Mouse (Mus musculus) intestine, embryonic 16.5 days (tissue): Measurements from ENCODE around the gene Dnhd1. TPM values are rescaled to one million over a fixed set of nuclear protein-coding genes. Genes with fewer than 3 reads are reported as not detected.

Source experiments
- ATAC-seq: fragments of 200-750 bp; cut with Nextera tagmentation; 2 replicates; pipeline ENCODE4 v1.8.0; 2017; ENCODE audit warnings: moderate TSS enrichment, moderate library complexity
- H3K27ac ChIP-seq: fragments of 300-500 bp; sonication (generic); 2 replicates; pipeline ENCODE4 v1.5.1; 2014; ENCODE audit warnings: mild to moderate bottlenecking, low read length
- H3K27me3 ChIP-seq: fragments of 300-500 bp; sonication (generic); replicated peaks from 2 replicates; pipeline ENCODE4 v1.6.1; 2014; ENCODE audit warnings: low read length, control low read depth, mixed read lengths; ENCODE audit not compliant: control insufficient read depth, insufficient read depth
- H3K36me3 ChIP-seq: fragments of 300-500 bp; sonication (generic); 2 replicates; pipeline ENCODE4 v1.6.1; 2014; ENCODE audit warnings: low read length, control low read depth; ENCODE audit not compliant: control insufficient read depth, insufficient read depth
- H3K4me1 ChIP-seq: fragments of 300-500 bp; sonication (generic); 2 replicates; pipeline ENCODE4 v1.6.1; 2014; ENCODE audit warnings: low read length, control low read depth, mixed read lengths; ENCODE audit not compliant: control insufficient read depth, insufficient read depth
- H3K4me2 ChIP-seq: fragments of 300-500 bp; sonication (generic); 2 replicates; pipeline ENCODE4 v1.6.1; 2014; ENCODE audit warnings: low read depth, low read length, control low read depth
- H3K4me3 ChIP-seq: fragments of 300-500 bp; sonication (generic); 2 replicates; pipeline ENCODE4 v1.5.1; 2014; ENCODE audit warnings: mild to moderate bottlenecking, low read length
- H3K9ac ChIP-seq: fragments of 300-500 bp; sonication (generic); 2 replicates; pipeline ENCODE4 v1.6.1; 2014; ENCODE audit warnings: low read depth, low read length
- H3K9me3 ChIP-seq: fragments of 300-500 bp; sonication (generic); 2 replicates; pipeline ENCODE4 v1.6.1; 2016; ENCODE audit warnings: low read length, control low read depth; ENCODE audit not compliant: control insufficient read depth
- WGBS: fragments of 180-500 bp; shearing (Covaris S2); extraction: QIAGEN DNeasy Blood & Tissue Kit; methylation state at CpG from one replicate; pipeline ENCODE4 v1.1.7; 2014; 5-methylcytosine and 5-hydroxymethylcytosine counted together
- polyA plus RNA-seq: library from polyadenylated mRNA; unstranded; fragments of >200 nt; fragmentation: Nextera tagmentation; extraction: Ambion mirVana; gene quantifications from 2 replicates; pipeline ENCODE4 v1.2.1, GENCODE M21; 2015

Dnhd1 gene
- 0.59 and 1.1 TPM in 2 replicates for polyA plus RNA-seq

DNA sequence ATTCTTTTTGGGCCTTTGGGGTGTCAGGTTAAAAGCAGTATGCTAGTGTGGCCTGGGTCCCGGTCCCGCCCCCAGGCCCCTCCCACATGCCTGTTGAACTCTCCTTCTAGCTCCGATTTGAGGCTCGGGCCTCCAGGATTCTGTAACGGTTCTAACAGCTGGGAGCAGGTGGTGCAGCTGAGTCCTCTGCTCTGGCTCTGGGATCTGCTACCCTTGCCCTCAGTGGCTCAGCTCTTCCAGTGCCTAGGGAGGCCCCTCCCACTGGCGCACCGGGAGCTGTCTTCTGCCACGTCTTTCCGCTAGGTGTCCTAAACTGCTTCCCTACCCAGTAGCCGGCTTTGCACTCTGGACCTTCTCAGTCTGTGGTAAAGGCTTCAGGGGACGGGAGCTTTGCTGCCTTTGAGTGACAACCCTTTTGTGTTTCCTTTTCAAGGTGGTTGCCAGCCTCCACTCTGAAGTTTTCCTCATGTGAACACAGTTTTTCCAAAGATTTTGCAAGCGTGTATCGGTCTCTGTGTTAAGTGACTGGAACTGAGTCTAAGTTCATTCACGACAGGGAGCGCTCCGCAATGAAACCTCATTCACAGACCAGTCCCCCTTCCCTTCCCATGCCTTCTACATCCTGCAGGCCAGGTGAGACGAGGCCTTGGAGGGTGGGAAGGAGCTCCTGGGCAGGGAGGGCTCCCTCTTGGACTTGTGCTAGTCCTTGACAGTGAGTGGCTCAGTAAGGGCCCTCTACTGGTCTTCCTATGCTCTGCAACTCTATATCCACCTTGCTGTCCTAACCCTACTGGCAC is at the start of gene Dnhd1:
Gene Dnhd1, plus strand, starts transcription at position 189 of the 797 bp plus-strand sequence.
- Histone ChIP-seq H3K9me3 (no peaks in the 10 kb centered on the region), H3K36me3 (no peaks in the 10 kb centered on the region), H3K27ac (peak within 1 kb of the TSS; percentile 53), H3K4me2 (peak within 1 kb of the TSS; percentile 90), H3K9ac (peak within 1 kb of the TSS; percentile 63), H3K4me3 (peak within 1 kb of the TSS; percentile 52), H3K4me1 (peaks cover 3% of the 10 kb centered on the region; the same call in 1 of the 2 replicates), H3K27me3 (no peaks in the 10 kb centered on the region)
- ATAC-seq: peak; percentile 100
- WGBS: 1% methylated on average over 17 of the region's 17 CpGs

DNA sequence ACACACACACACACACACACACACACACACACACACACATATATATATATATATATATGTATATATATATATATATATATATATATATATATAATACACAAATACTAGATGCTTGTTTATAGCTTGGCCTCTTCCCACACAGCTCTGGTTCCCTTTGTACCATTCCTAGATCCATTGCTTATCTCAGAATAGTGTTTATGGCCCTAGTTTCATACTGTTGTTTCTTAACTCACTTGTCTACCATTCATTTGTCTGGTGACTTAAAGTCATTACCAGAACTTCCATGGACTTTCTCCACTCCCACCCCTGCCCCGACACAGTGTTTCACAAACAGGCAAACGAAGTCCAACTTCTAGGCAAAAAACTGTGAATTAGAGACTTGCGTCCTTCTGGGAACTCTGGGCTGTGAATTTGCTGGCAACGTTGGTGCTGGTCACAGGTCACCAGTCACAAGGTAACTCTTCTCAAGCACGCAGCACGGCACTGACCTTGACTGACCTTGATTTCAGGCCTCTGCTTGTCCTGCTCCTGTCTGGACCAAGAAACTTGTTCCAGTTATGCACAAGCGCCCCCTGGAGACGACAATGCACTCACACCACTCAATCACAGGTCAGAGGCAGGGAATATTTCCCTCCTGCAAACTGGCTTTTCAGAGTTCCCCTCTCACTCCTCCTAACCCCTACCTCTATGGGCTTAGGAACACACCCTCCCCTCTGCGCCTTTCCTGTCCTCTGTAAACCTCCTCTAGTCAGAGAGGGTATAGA is 47.6 kb upstream of the Dnhd1 start:
- Histone ChIP-seq H3K4me1 (no peaks in the 10 kb centered on the region), H3K4me3 (no peak overlapping the region), H3K36me3 (no peaks in the 10 kb centered on the region), H3K9me3 (peaks cover 5% of the 10 kb centered on the region; the same call in 1 of the 2 replicates), H3K27ac (no peak overlapping the region), H3K4me2 (no peak overlapping the region), H3K9ac (no peak overlapping the region), H3K27me3 (no peaks in the 10 kb centered on the region)
- ATAC-seq: peak; percentile 76
- 35% methylated on average over 9 of the region's 9 CpGs for WGBS

DNA sequence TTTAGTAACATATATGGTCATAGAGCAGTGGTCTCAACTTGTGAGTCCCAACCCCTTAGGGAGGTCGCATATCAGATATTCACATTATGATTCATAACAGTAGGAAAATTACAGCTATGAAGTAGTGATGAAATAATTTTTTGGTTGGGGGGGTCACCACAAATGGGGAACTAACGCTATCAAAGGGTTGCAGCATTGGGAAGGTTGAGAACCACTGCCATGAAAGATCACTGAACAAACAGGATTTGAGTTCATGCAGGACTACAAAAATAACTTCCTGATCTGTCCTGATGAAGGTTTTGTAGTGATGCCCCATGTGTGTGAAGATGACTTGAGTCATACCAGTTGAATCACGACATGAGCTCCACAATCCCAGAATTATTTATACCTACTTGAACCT is 42.2 kb upstream of the Dnhd1 start:
- H3K9me3 ChIP-seq: peaks cover 5% of the 10 kb centered on the region; the same call in 1 of the 2 replicates
- WGBS: 82% methylated on average over 3 of the region's 3 CpGs
- no peak overlapping the region for H3K9ac ChIP-seq
- H3K4me1 ChIP-seq: no peaks in the 10 kb centered on the region
- H3K4me3 ChIP-seq: no peak overlapping the region
- no peak overlapping the region for H3K4me2 ChIP-seq
- no peak for ATAC-seq
- H3K27ac ChIP-seq: no peak overlapping the region
- H3K27me3 ChIP-seq: no peaks in the 10 kb centered on the region
- peaks cover 12% of the 10 kb centered on the region for H3K36me3 ChIP-seq

DNA sequence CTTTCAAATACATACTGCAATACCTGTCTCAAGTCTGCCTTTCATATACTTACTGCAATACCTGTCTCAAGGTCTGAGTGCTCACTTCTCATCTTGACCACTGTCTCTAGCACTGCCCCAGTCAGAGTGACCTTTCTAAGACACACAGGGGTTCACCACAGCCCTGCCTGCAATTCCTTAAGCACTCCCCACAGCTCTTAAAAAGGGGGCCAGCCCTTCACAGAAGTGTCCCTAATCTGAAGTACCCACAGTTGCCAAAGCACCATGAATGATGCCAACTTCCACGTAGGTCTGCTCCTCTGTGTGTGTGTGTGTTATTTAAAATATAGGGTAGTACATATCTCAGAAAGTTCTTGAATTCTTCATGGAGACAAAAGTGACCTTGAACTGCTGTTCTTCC is 38.9 kb upstream of the Dnhd1 start:
- no peak overlapping the region for H3K9ac ChIP-seq
- H3K9me3 ChIP-seq: no peaks in the 10 kb centered on the region
- 91% methylated on average over 1 of the region's 1 CpGs for WGBS
- peaks cover 12% of the 10 kb centered on the region for H3K36me3 ChIP-seq
- no peak overlapping the region for H3K4me2 ChIP-seq
- H3K4me1 ChIP-seq: no peaks in the 10 kb centered on the region
- no peak overlapping the region for H3K4me3 ChIP-seq
- no peaks in the 10 kb centered on the region for H3K27me3 ChIP-seq
- H3K27ac ChIP-seq: no peak overlapping the region
- ATAC-seq: no peak

DNA sequence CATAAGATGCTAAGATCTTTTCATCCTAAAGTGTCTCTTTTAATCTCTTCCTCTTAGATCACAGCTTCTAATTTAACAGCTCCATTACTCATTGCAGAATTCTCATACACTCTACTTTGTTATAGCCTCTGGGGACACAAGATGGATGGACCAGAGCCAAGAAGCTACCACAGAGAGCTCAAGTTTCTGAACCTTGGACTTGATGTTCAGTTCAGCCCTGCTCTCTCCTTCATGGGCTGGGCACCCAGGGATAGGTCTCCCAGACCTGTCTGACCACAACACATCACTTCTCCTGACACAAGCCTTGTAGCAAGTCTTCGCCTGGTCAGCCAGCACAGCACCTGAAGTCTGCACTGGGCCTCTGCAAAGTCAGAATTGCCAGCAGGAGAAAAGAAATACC is 36.2 kb upstream of the Dnhd1 start:
- WGBS: 86% methylated on average over 1 of the region's 1 CpGs
- H3K36me3 ChIP-seq: peaks cover 24% of the 10 kb centered on the region

DNA sequence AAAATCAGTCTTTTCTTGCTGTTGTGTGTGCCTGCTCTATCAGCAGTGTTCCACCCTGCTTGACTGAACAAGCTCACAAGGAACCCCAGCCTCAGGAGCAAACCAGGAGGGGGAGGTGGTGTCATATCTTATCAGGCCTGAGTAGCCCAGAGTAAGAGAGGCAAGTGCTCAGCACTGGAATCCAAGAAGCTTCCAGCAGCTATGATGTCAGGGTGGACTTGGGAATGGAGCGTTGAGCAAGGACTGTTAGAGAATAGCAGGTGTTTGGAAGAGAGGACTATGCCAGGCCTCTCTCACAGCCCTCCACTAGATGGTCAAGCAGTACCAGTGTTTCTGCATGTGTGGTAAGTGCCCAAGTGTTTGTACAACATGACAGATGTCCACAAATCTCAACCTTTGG is 34.9 kb upstream of the Dnhd1 start:
- ATAC-seq: 0 out of 2 replicates have a peak, but pooled peaks have one; percentile 42
- Histone ChIP-seq H3K4me3 (no peak overlapping the region), H3K27me3 (no peaks in the 10 kb centered on the region), H3K9me3 (no peaks in the 10 kb centered on the region), H3K27ac (no peak overlapping the region), H3K36me3 (peaks cover 20% of the 10 kb centered on the region), H3K4me1 (no peaks in the 10 kb centered on the region), H3K4me2 (no peak overlapping the region), H3K9ac (no peak overlapping the region)
- WGBS: 67% methylated on average over 1 of the region's 1 CpGs

More for the DNA sequence above, 36.2 kb upstream of the Dnhd1 start:
- Histone ChIP-seq H3K4me3 (no peak overlapping the region), H3K9me3 (no peaks in the 10 kb centered on the region), H3K4me2 (no peak overlapping the region), H3K9ac (no peak overlapping the region), H3K27me3 (no peaks in the 10 kb centered on the region), H3K27ac (no peak overlapping the region), H3K4me1 (no peaks in the 10 kb centered on the region)
- ATAC-seq: no peak

DNA sequence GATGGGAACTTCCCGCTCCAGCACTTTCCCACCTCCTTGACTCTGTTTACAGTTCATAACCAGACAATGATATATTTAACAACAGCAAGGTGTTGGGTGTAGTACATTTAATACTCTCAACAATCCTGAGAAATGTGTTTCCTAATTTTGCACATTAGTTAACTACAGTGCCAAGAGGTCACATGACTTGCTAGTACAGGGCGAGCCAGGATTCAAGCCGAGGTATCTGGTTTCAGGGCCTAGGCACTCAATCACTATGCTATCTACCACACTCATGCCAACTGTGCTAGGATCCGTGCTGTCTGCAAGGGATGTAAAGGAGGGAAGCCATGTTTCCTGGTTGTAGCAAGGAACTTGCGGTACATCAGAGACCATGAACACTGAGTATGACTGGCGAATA is 34.1 kb upstream of the Dnhd1 start:
- no peaks in the 10 kb centered on the region for H3K9me3 ChIP-seq
- H3K36me3 ChIP-seq: peaks cover 12% of the 10 kb centered on the region; the same call in 1 of the 2 replicates
- H3K9ac ChIP-seq: no peak overlapping the region
- no peaks in the 10 kb centered on the region for H3K27me3 ChIP-seq
- H3K4me3 ChIP-seq: no peak overlapping the region
- ATAC-seq: no peak
- H3K27ac ChIP-seq: no peak overlapping the region
- WGBS: 80% methylated on average over 6 of the region's 6 CpGs
- no peak overlapping the region for H3K4me2 ChIP-seq
- H3K4me1 ChIP-seq: no peaks in the 10 kb centered on the region

DNA sequence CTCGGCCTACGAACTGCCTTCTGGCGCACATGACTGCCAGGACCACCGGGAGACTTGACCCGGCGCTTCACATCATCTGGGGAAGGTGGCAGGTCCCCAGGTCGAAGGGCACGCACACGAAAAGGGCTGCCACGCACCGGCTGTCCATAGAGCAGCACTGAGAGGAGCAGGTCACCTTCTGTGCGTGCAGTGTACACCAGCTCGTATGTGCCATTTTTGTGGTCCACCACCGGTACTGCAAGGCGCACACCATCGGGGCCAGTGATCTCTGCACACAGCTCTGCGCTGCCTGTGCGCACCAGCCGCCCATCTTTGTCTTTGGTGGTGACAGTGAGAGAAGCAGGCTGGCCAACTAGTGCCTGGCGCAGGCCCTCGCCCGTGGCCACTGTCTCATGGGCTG is 32.8 kb upstream of the Dnhd1 start:
- no peak overlapping the region for H3K4me3 ChIP-seq
- H3K4me2 ChIP-seq: no peak overlapping the region
- H3K36me3 ChIP-seq: peaks cover 12% of the 10 kb centered on the region; the same call in 1 of the 2 replicates
- WGBS: 95% methylated on average over 22 of the region's 22 CpGs
- H3K4me1 ChIP-seq: no peaks in the 10 kb centered on the region
- no peak overlapping the region for H3K27ac ChIP-seq
- no peak overlapping the region for H3K9ac ChIP-seq
- no peak for ATAC-seq
- no peaks in the 10 kb centered on the region for H3K9me3 ChIP-seq
- H3K27me3 ChIP-seq: no peaks in the 10 kb centered on the region

DNA sequence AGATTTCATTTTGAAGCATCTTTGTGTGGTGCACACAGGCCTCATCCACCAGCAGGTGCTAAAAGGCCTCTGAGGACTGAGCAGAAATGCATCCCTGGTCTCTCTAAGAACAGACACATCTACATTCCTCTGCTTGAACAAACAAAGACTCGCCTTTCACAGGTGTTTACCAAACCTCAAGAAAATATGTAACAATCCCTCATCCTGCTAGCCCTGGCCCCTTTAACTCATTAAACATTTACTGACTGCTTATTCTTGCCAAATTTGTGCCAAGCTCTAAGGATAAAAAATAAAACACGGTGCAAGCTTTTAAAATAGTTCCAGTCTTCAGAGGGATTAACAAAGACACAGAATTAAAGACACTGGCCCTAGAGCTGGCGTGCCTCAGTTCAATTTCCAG is 30.9 kb upstream of the Dnhd1 start:
- H3K4me2 ChIP-seq: no peak overlapping the region
- no peak for ATAC-seq
- WGBS: 51% methylated on average over 3 of the region's 3 CpGs

More for the DNA sequence above, 30.9 kb upstream of the Dnhd1 start:
- H3K9ac ChIP-seq: no peak overlapping the region
- H3K36me3 ChIP-seq: peaks cover 12% of the 10 kb centered on the region; the same call in 1 of the 2 replicates
- H3K4me3 ChIP-seq: no peak overlapping the region
- H3K27ac ChIP-seq: no peak overlapping the region
- no peaks in the 10 kb centered on the region for H3K9me3 ChIP-seq
- no peaks in the 10 kb centered on the region for H3K27me3 ChIP-seq
- no peaks in the 10 kb centered on the region for H3K4me1 ChIP-seq
